Mouse (Mus musculus): ENCODE data around the gene Gyg. TPM values are rescaled to one million over a fixed set of nuclear protein-coding genes. Genes with fewer than 3 reads are reported as not detected.
A peak's percentile ranks its signal among the peaks of the same experiment; 100 is the strongest.

Gene Gyg
- polyA plus RNA-seq (2016; fragmentation: Nextera tagmentation; extraction: Ambion mirVana) = 25.3 and 27.0 TPM in 2 replicates

- H3K27ac ChIP-seq = no peak within 1 kb of the TSS
- ATAC-seq (ENCODE audit: low FRiP score, low read depth) = peak; percentile 97
- H3K4me1 ChIP-seq = peaks cover 9% of the 10 kb centered on the region; the same call in 1 of the 2 replicates
- H3K9me3 ChIP-seq = peaks cover 6% of the 10 kb centered on the region; the same call in 1 of the 2 replicates
- H3K27me3 ChIP-seq (replicated peaks) = no peaks in the 10 kb centered on the region
- H3K4me2 ChIP-seq (replicated peaks) = peak within 1 kb of the TSS; percentile 93
- under 1% methylated on average over 73 of the region's 73 CpGs for WGBS
- H3K4me3 ChIP-seq = peak within 1 kb of the TSS; percentile 74
- peak within 1 kb of the TSS; percentile 77 for H3K9ac ChIP-seq
- no peaks in the 10 kb centered on the region; the same call in 1 of the 2 replicates for H3K36me3 ChIP-seq
Observed at GRCm38 (mm10) chr3:20154531-20155367, at the start of gene Gyg. Gyg (minus strand) TSS chr3:20155317.

GRCm38 (mm10) chr3:20198869-20199268 is 43.8 kb upstream of the Gyg start:
- no peaks in the 10 kb centered on the region for H3K36me3 ChIP-seq
- WGBS = 32% methylated on average over 6 of the region's 6 CpGs
- no peaks in the 10 kb centered on the region for H3K9me3 ChIP-seq
- no peak overlapping the region for H3K27ac ChIP-seq
- peak; percentile 70; the same call in 1 of the 2 replicates for ATAC-seq (ENCODE audit: low FRiP score, low read depth)
- no peak overlapping the region for H3K4me2 ChIP-seq (replicated peaks)
- no peaks in the 10 kb centered on the region for H3K4me1 ChIP-seq
- H3K27me3 ChIP-seq (replicated peaks) = no peaks in the 10 kb centered on the region
- no peak overlapping the region for H3K9ac ChIP-seq
- no peak overlapping the region for H3K4me3 ChIP-seq

- Histone ChIP-seq H3K4me2 (replicated peaks) (no peak overlapping the region), H3K4me3 (no peak overlapping the region), H3K27me3 (replicated peaks) (no peaks in the 10 kb centered on the region), H3K27ac (no peak overlapping the region), H3K4me1 (no peaks in the 10 kb centered on the region), H3K9ac (no peak overlapping the region), H3K36me3 (no peaks in the 10 kb centered on the region), H3K9me3 (no peaks in the 10 kb centered on the region)
- WGBS = 89% methylated on average over 10 of the region's 10 CpGs
- no peak for ATAC-seq (ENCODE audit: low FRiP score, low read depth)
Observed at GRCm38 (mm10) chr3:20197878-20198277, 42.8 kb upstream of the Gyg start.

GRCm38 (mm10) chr3:20188976-20189675 is 34.0 kb upstream of the Gyg start:
- Histone ChIP-seq H3K36me3 (no peaks in the 10 kb centered on the region), H3K4me3 (no peak overlapping the region), H3K9ac (no peak overlapping the region), H3K27me3 (replicated peaks) (no peaks in the 10 kb centered on the region), H3K4me1 (no peaks in the 10 kb centered on the region), H3K9me3 (no peaks in the 10 kb centered on the region), H3K4me2 (replicated peaks) (no peak overlapping the region), H3K27ac (no peak overlapping the region)
- WGBS = 80% methylated on average over 5 of the region's 5 CpGs
- ATAC-seq (ENCODE audit: low FRiP score, low read depth) = no peak

- ATAC-seq (ENCODE audit: low FRiP score, low read depth) = no peak
- Histone ChIP-seq H3K9ac (no peak overlapping the region), H3K4me1 (no peaks in the 10 kb centered on the region), H3K4me2 (replicated peaks) (no peak overlapping the region), H3K9me3 (no peaks in the 10 kb centered on the region), H3K36me3 (no peaks in the 10 kb centered on the region), H3K27me3 (replicated peaks) (no peaks in the 10 kb centered on the region), H3K27ac (no peak overlapping the region), H3K4me3 (no peak overlapping the region)
- 89% methylated on average over 6 of the region's 6 CpGs for WGBS
Observed at GRCm38 (mm10) chr3:20172394-20172793, 17.3 kb upstream of the Gyg start.

GRCm38 (mm10) chr3:20167487-20167886 is 12.4 kb upstream of the Gyg start:
- H3K9me3 ChIP-seq = no peaks in the 10 kb centered on the region
- no peak overlapping the region for H3K4me2 ChIP-seq (replicated peaks)
- WGBS = 91% methylated on average over 1 of the region's 1 CpGs
- H3K27me3 ChIP-seq (replicated peaks) = no peaks in the 10 kb centered on the region
- ATAC-seq (ENCODE audit: low FRiP score, low read depth) = no peak
- H3K4me3 ChIP-seq = no peak overlapping the region
- no peak overlapping the region for H3K9ac ChIP-seq
- no peaks in the 10 kb centered on the region for H3K4me1 ChIP-seq
- no peaks in the 10 kb centered on the region for H3K36me3 ChIP-seq
- no peak overlapping the region for H3K27ac ChIP-seq

- no peak overlapping the region for H3K4me3 ChIP-seq
Observed at GRCm38 (mm10) chr3:20155476-20155875, 359 bp upstream of the Gyg start.

GRCm38 (mm10) chr3:20151651-20152050 is 3.5 kb downstream of the Gyg start:
- H3K9me3 ChIP-seq = no peaks in the 10 kb centered on the region
- H3K36me3 ChIP-seq = peaks cover 2% of the 10 kb centered on the region; the same call in 1 of the 2 replicates
- no peaks in the 10 kb centered on the region for H3K27me3 ChIP-seq (replicated peaks)
- H3K9ac ChIP-seq = no peak overlapping the region
- H3K4me1 ChIP-seq = peaks cover 9% of the 10 kb centered on the region; the same call in 1 of the 2 replicates
- WGBS = 94% methylated on average over 3 of the region's 3 CpGs
- no peak overlapping the region for H3K27ac ChIP-seq
- no peak overlapping the region for H3K4me3 ChIP-seq
- H3K4me2 ChIP-seq (replicated peaks) = no peak overlapping the region
- ATAC-seq (ENCODE audit: low FRiP score, low read depth) = no peak

More at GRCm38 (mm10) chr3:20155476-20155875, 359 bp upstream of the Gyg start:
- WGBS = 82% methylated on average over 6 of the region's 6 CpGs
- peaks cover 9% of the 10 kb centered on the region; the same call in 1 of the 2 replicates for H3K4me1 ChIP-seq
- H3K9ac ChIP-seq = no peak overlapping the region
- peaks cover 13% of the 10 kb centered on the region; the same call in 1 of the 2 replicates for H3K9me3 ChIP-seq
- no peaks in the 10 kb centered on the region for H3K27me3 ChIP-seq (replicated peaks)
- H3K4me2 ChIP-seq (replicated peaks) = peak overlapping the region; percentile 93
- no peak for ATAC-seq (ENCODE audit: low FRiP score, low read depth)
- no peaks in the 10 kb centered on the region for H3K36me3 ChIP-seq
- H3K27ac ChIP-seq = no peak overlapping the region

GRCm38 (mm10) chr3:20150511-20150910 is 4.6 kb downstream of the Gyg start:
- Histone ChIP-seq H3K27ac (no peak overlapping the region), H3K27me3 (replicated peaks) (no peaks in the 10 kb centered on the region), H3K4me3 (no peak overlapping the region), H3K4me1 (peaks cover 9% of the 10 kb centered on the region; the same call in 1 of the 2 replicates), H3K4me2 (replicated peaks) (no peak overlapping the region), H3K9ac (no peak overlapping the region), H3K9me3 (no peaks in the 10 kb centered on the region), H3K36me3 (peaks cover 2% of the 10 kb centered on the region; the same call in 1 of the 2 replicates)
- ATAC-seq (ENCODE audit: low FRiP score, low read depth) = no peak
- 86% methylated on average over 2 of the region's 2 CpGs for WGBS

- Histone ChIP-seq H3K9ac (no peak overlapping the region), H3K36me3 (peaks cover 2% of the 10 kb centered on the region; the same call in 1 of the 2 replicates), H3K4me1 (no peaks in the 10 kb centered on the region), H3K27ac (no peak overlapping the region), H3K4me2 (replicated peaks) (no peak overlapping the region), H3K27me3 (replicated peaks) (no peaks in the 10 kb centered on the region), H3K4me3 (no peak overlapping the region), H3K9me3 (no peaks in the 10 kb centered on the region)
- no peak for ATAC-seq (ENCODE audit: low FRiP score, low read depth)
- WGBS = 88% methylated on average over 5 of the region's 5 CpGs
Observed at GRCm38 (mm10) chr3:20147647-20148046, 7.5 kb downstream of the Gyg start.

- Histone ChIP-seq H3K9ac (no peak overlapping the region), H3K9me3 (no peaks in the 10 kb centered on the region), H3K4me1 (no peaks in the 10 kb centered on the region), H3K27me3 (replicated peaks) (no peaks in the 10 kb centered on the region), H3K36me3 (peaks cover 2% of the 10 kb centered on the region; the same call in 1 of the 2 replicates), H3K27ac (no peak overlapping the region), H3K4me2 (replicated peaks) (no peak overlapping the region), H3K4me3 (no peak overlapping the region)
- no peak for ATAC-seq (ENCODE audit: low FRiP score, low read depth)
- WGBS = 75% methylated on average over 7 of the region's 7 CpGs
Observed at GRCm38 (mm10) chr3:20146884-20147395, 8.2 kb downstream of the Gyg start.

- Histone ChIP-seq H3K27ac (no peak overlapping the region), H3K9ac (no peak overlapping the region), H3K36me3 (peaks cover 2% of the 10 kb centered on the region; the same call in 1 of the 2 replicates), H3K4me3 (no peak overlapping the region), H3K4me1 (no peaks in the 10 kb centered on the region), H3K4me2 (replicated peaks) (no peak overlapping the region), H3K27me3 (replicated peaks) (no peaks in the 10 kb centered on the region), H3K9me3 (no peaks in the 10 kb centered on the region)
- ATAC-seq (ENCODE audit: low FRiP score, low read depth) = no peak
- 85% methylated on average over 1 of the region's 1 CpGs for WGBS
Observed at GRCm38 (mm10) chr3:20145696-20146113, 9.4 kb downstream of the Gyg start.
